Mouse (Mus musculus): Measurements from ENCODE around the gene Dnajb12. TPM values are rescaled to one million over a fixed set of nuclear protein-coding genes. Genes with fewer than 3 reads are reported as not detected.

Gene Dnajb12
- polyA plus RNA-seq, 1 experiment from 2014 or later, result 28.7 TPM

DNA sequence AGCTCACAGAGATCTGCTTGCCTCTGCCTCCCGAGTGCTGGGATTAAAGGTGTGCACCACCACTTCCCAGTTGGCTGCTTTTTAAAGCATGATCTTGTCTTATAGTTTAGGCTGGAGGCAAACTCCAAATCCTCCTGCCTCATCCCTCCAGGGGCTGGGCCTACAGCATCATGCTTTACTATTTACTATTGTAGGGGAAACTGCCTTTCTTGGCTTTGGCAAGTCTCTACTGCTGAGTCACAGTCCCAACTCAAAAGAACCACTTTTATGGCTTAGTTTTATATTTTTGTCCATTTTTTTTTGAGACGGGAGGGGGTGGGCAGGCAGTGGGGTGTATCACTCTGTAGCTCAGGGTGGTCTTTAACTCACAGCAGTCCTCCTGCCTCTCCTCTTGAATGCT, 44.1 kb downstream of the Dnajb12 start:
- H3K36me3 ChIP-seq (ENCODE audit: control insufficient read depth, insufficient read depth, low read length), result no peaks in the 10 kb centered on the region
- no peak overlapping the region for H3K4me2 ChIP-seq (ENCODE audit: low read depth, low read length)
- ATAC-seq (ENCODE audit: low read depth) (no peak), DNase-seq (ENCODE audit: low spot score) (no peak)
- WGBS, result 76% methylated on average over 2 of the region's 2 CpGs
- H3K9ac ChIP-seq (ENCODE audit: low read depth, low read length), result no peak overlapping the region
- no peak overlapping the region for H3K4me3 ChIP-seq (ENCODE audit: low read depth, low read length)
- no peak overlapping the region; the same call in 1 of the 2 replicates for H3K27ac ChIP-seq (replicated peaks; ENCODE audit: low read depth, low read length)
- no peaks in the 10 kb centered on the region for H3K27me3 ChIP-seq (replicated peaks; ENCODE audit: control insufficient read depth, insufficient read depth, low read length)
- peaks cover 23% of the 10 kb centered on the region for H3K4me1 ChIP-seq (ENCODE audit: control insufficient read depth, insufficient read depth, low read length)
- H3K9me3 ChIP-seq (ENCODE audit: control insufficient read depth, low read length), result no peaks in the 10 kb centered on the region

DNA sequence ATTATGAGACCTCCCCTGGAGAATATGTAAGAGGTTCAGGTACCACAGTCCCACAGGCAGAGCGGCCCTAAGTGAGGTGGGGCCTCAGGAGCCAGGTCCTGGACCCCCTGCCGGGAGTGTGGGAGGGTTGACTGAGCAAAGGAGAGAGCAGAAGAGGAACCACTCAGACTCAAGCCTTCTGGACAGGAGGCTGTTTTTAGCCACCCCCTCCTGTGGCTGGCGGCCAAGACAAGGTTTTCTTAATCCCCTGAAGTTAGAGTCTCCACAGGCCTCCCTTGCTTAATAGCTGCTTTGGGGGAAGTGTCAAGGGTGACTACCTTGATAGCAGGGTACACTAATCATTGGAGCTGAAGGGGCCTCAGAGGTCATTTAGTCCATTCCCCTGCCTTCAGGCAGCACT, 44.9 kb downstream of the Dnajb12 start:
- 26% methylated on average over 3 of the region's 3 CpGs for WGBS
- H3K9ac ChIP-seq (ENCODE audit: low read depth, low read length), result no peak overlapping the region
- no peak overlapping the region for H3K4me3 ChIP-seq (ENCODE audit: low read depth, low read length)
- no peak overlapping the region for H3K27ac ChIP-seq (replicated peaks; ENCODE audit: low read depth, low read length)
- H3K9me3 ChIP-seq (ENCODE audit: control insufficient read depth, low read length), result no peaks in the 10 kb centered on the region
- H3K4me2 ChIP-seq (ENCODE audit: low read depth, low read length), result no peak overlapping the region
- ATAC-seq (ENCODE audit: low read depth) (no peak), DNase-seq (ENCODE audit: low spot score) (no peak)
- no peaks in the 10 kb centered on the region for H3K27me3 ChIP-seq (replicated peaks; ENCODE audit: control insufficient read depth, insufficient read depth, low read length)
- peaks cover 23% of the 10 kb centered on the region for H3K4me1 ChIP-seq (ENCODE audit: control insufficient read depth, insufficient read depth, low read length)
- no peaks in the 10 kb centered on the region for H3K36me3 ChIP-seq (ENCODE audit: control insufficient read depth, insufficient read depth, low read length)

GRCm38 (mm10) chr10:59929205-59929604, 49.8 kb downstream of the Dnajb12 start:
- ATAC-seq (ENCODE audit: low read depth), result no peak
- H3K4me3 ChIP-seq (ENCODE audit: low read depth, low read length), result no peak overlapping the region
- H3K36me3 ChIP-seq (ENCODE audit: control insufficient read depth, insufficient read depth, low read length), result no peaks in the 10 kb centered on the region
- 0 out of 2 replicates have a peak, but pooled peaks cover 1% of the 10 kb centered on the region for H3K4me1 ChIP-seq (ENCODE audit: control insufficient read depth, insufficient read depth, low read length)
- DNase-seq (ENCODE audit: low spot score), result no peak
- no peak overlapping the region for H3K9ac ChIP-seq (ENCODE audit: low read depth, low read length)
- H3K27ac ChIP-seq (replicated peaks; ENCODE audit: low read depth, low read length), result no peak overlapping the region
- no peak overlapping the region for H3K4me2 ChIP-seq (ENCODE audit: low read depth, low read length)
- H3K9me3 ChIP-seq (ENCODE audit: control insufficient read depth, low read length), result no peaks in the 10 kb centered on the region
- no peaks in the 10 kb centered on the region for H3K27me3 ChIP-seq (replicated peaks; ENCODE audit: control insufficient read depth, insufficient read depth, low read length)
- 66% methylated on average over 7 of the region's 7 CpGs for WGBS

GRCm38 (mm10) chr10:59930996-59931395, 51.6 kb downstream of the Dnajb12 start:
- DNase-seq (ENCODE audit: low spot score) (peak; percentile 74), ATAC-seq (ENCODE audit: low read depth) (peak; percentile 87)
- Histone ChIP-seq H3K27me3 (replicated peaks; ENCODE audit: control insufficient read depth, insufficient read depth, low read length) (no peaks in the 10 kb centered on the region), H3K4me1 (ENCODE audit: control insufficient read depth, insufficient read depth, low read length) (no peaks in the 10 kb centered on the region; the same call in 1 of the 2 replicates), H3K4me3 (ENCODE audit: low read depth, low read length) (no peak overlapping the region), H3K27ac (replicated peaks; ENCODE audit: low read depth, low read length) (no peak overlapping the region), H3K4me2 (ENCODE audit: low read depth, low read length) (no peak overlapping the region), H3K9me3 (ENCODE audit: control insufficient read depth, low read length) (no peaks in the 10 kb centered on the region), H3K9ac (ENCODE audit: low read depth, low read length) (no peak overlapping the region), H3K36me3 (ENCODE audit: control insufficient read depth, insufficient read depth, low read length) (no peaks in the 10 kb centered on the region)
- 39% methylated on average over 10 of the region's 10 CpGs for WGBS

GRCm38 (mm10) chr10:59932521-59932920, 53.2 kb downstream of the Dnajb12 start:
- no peak overlapping the region for H3K4me2 ChIP-seq (ENCODE audit: low read depth, low read length)
- H3K4me1 ChIP-seq (ENCODE audit: control insufficient read depth, insufficient read depth, low read length), result no peaks in the 10 kb centered on the region; the same call in 1 of the 2 replicates
- H3K36me3 ChIP-seq (ENCODE audit: control insufficient read depth, insufficient read depth, low read length), result no peaks in the 10 kb centered on the region
- no peak overlapping the region for H3K4me3 ChIP-seq (ENCODE audit: low read depth, low read length)
- 62% methylated on average over 6 of the region's 6 CpGs for WGBS
- no peaks in the 10 kb centered on the region for H3K9me3 ChIP-seq (ENCODE audit: control insufficient read depth, low read length)
- DNase-seq (ENCODE audit: low spot score) (no peak), ATAC-seq (ENCODE audit: low read depth) (no peak)
- H3K9ac ChIP-seq (ENCODE audit: low read depth, low read length), result no peak overlapping the region
- no peak overlapping the region for H3K27ac ChIP-seq (replicated peaks; ENCODE audit: low read depth, low read length)
- no peaks in the 10 kb centered on the region for H3K27me3 ChIP-seq (replicated peaks; ENCODE audit: control insufficient read depth, insufficient read depth, low read length)

DNA sequence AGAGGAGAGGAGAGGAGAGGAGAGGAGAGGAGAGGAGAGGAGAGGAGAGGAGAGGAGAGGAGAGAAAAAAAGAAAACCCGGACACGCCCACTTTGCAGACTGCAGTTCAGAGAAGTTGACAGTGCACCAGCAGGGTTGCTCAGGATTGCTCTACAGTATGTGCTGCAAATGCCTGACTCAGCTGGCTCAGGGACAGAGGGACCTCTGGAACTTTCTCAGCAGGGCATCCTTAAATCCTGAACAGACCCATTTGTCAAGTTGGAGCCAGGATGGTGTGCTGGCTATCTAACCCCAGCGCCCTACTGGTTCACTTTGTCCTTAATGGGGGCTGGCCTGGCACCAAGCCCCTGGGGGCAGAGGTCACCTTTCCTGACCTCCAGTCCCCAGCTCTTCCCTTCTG, 54.7 kb downstream of the Dnajb12 start:
- Histone ChIP-seq H3K4me1 (ENCODE audit: control insufficient read depth, insufficient read depth, low read length) (no peaks in the 10 kb centered on the region; the same call in 1 of the 2 replicates), H3K9me3 (ENCODE audit: control insufficient read depth, low read length) (no peaks in the 10 kb centered on the region), H3K4me2 (ENCODE audit: low read depth, low read length) (no peak overlapping the region), H3K9ac (ENCODE audit: low read depth, low read length) (no peak overlapping the region), H3K36me3 (ENCODE audit: control insufficient read depth, insufficient read depth, low read length) (no peaks in the 10 kb centered on the region), H3K27ac (replicated peaks; ENCODE audit: low read depth, low read length) (no peak overlapping the region), H3K4me3 (ENCODE audit: low read depth, low read length) (no peak overlapping the region), H3K27me3 (replicated peaks; ENCODE audit: control insufficient read depth, insufficient read depth, low read length) (no peaks in the 10 kb centered on the region)
- DNase-seq (ENCODE audit: low spot score) (no peak), ATAC-seq (ENCODE audit: low read depth) (no peak)
- 54% methylated on average over 3 of the region's 3 CpGs for WGBS

GRCm38 (mm10) chr10:59936058-59936856, 56.9 kb downstream of the Dnajb12 start:
- Histone ChIP-seq H3K9ac (ENCODE audit: low read depth, low read length) (0 out of 2 replicates have a peak overlapping the region, but pooled peaks have one; percentile 34), H3K27ac (replicated peaks; ENCODE audit: low read depth, low read length) (no peak overlapping the region), H3K4me1 (ENCODE audit: control insufficient read depth, insufficient read depth, low read length) (no peaks in the 10 kb centered on the region; the same call in 1 of the 2 replicates), H3K36me3 (ENCODE audit: control insufficient read depth, insufficient read depth, low read length) (no peaks in the 10 kb centered on the region), H3K4me3 (ENCODE audit: low read depth, low read length) (no peak overlapping the region), H3K27me3 (replicated peaks; ENCODE audit: control insufficient read depth, insufficient read depth, low read length) (no peaks in the 10 kb centered on the region), H3K9me3 (ENCODE audit: control insufficient read depth, low read length) (no peaks in the 10 kb centered on the region), H3K4me2 (ENCODE audit: low read depth, low read length) (no peak overlapping the region)
- 35% methylated on average over 8 of the region's 8 CpGs for WGBS
- ATAC-seq (ENCODE audit: low read depth), result no peak
- peak; percentile 42 for DNase-seq (ENCODE audit: low spot score)

DNA sequence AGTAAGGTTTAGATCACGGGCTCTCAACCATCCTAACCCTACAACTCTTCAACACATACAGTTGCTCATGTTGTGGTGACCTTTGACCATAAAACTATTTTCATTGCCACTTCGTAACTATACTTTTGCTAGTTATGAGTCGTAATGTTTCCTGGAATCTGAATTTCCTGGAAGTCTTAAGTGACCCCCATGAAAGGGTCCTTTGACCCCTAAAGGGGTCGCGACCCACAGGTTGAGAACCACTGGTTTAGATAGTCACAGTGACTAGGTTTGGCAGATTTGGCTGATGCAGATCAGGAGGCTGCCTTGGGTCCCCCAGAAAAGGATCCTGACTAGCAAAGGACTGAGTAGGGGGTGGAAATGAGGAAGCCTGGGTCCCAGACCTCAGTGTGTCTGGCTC, 59.3 kb downstream of the Dnajb12 start:
- no peak overlapping the region for H3K9ac ChIP-seq (ENCODE audit: low read depth, low read length)
- 77% methylated on average over 5 of the region's 5 CpGs for WGBS
- no peaks in the 10 kb centered on the region for H3K36me3 ChIP-seq (ENCODE audit: control insufficient read depth, insufficient read depth, low read length)
- H3K4me2 ChIP-seq (ENCODE audit: low read depth, low read length), result no peak overlapping the region
- ATAC-seq (ENCODE audit: low read depth) (no peak), DNase-seq (ENCODE audit: low spot score) (no peak)
- H3K27me3 ChIP-seq (replicated peaks; ENCODE audit: control insufficient read depth, insufficient read depth, low read length), result no peaks in the 10 kb centered on the region
- H3K9me3 ChIP-seq (ENCODE audit: control insufficient read depth, low read length), result no peaks in the 10 kb centered on the region
- H3K4me1 ChIP-seq (ENCODE audit: control insufficient read depth, insufficient read depth, low read length), result peaks cover 16% of the 10 kb centered on the region
- no peak overlapping the region for H3K4me3 ChIP-seq (ENCODE audit: low read depth, low read length)
- H3K27ac ChIP-seq (replicated peaks; ENCODE audit: low read depth, low read length), result no peak overlapping the region

- no peaks in the 10 kb centered on the region for H3K9me3 ChIP-seq (ENCODE audit: control insufficient read depth, low read length)
- H3K36me3 ChIP-seq (ENCODE audit: control insufficient read depth, insufficient read depth, low read length), result no peaks in the 10 kb centered on the region
- 50% methylated on average over 1 of the region's 1 CpGs for WGBS
- no peak overlapping the region for H3K4me3 ChIP-seq (ENCODE audit: low read depth, low read length)
- no peaks in the 10 kb centered on the region for H3K27me3 ChIP-seq (replicated peaks; ENCODE audit: control insufficient read depth, insufficient read depth, low read length)
- peaks cover 18% of the 10 kb centered on the region for H3K4me1 ChIP-seq (ENCODE audit: control insufficient read depth, insufficient read depth, low read length)
- DNase-seq (ENCODE audit: low spot score) (no peak), ATAC-seq (ENCODE audit: low read depth) (no peak)
- H3K4me2 ChIP-seq (ENCODE audit: low read depth, low read length), result no peak overlapping the region
- H3K27ac ChIP-seq (replicated peaks; ENCODE audit: low read depth, low read length), result no peak overlapping the region
- no peak overlapping the region for H3K9ac ChIP-seq (ENCODE audit: low read depth, low read length)
Observed at GRCm38 (mm10) chr10:59939081-59939480, 59.7 kb downstream of the Dnajb12 start.
